Mouse (Mus musculus): ENCODE results near the gene Nkain4. TPM values are rescaled to one million over a fixed set of nuclear protein-coding genes. Genes with fewer than 3 reads are reported as not detected.
A peak's percentile ranks its signal among the peaks of the same experiment; 100 is the strongest.

Gene Nkain4
- polyA plus RNA-seq, 1 experiment, result not detected

GRCm38 (mm10) chr2:180986449-180986848 is 31.9 kb upstream of the Nkain4 start, which contains the start of gene Col20a1:
Gene Col20a1 (plus strand): TSS chr2:180986535.
- TF ChIP-seq POLR2A (IDR thresholded peaks at IDR 0.05; ENCODE audit: borderline replicate concordance, low read depth, low read length), result no peak

GRCm38 (mm10) chr2:180985635-180986034 is 31.1 kb upstream of the Nkain4 start:
- Histone ChIP-seq H3K4me1 (ENCODE audit: control insufficient read depth, insufficient read depth, low read length) (no peaks in the 10 kb centered on the region), H3K27ac (ENCODE audit: insufficient read depth, low read depth, low read length) (no peak overlapping the region), H3K4me3 (ENCODE audit: insufficient read depth, low read length) (no peak overlapping the region)
- TF ChIP-seq CTCF (IDR thresholded peaks at IDR 0.05; ENCODE audit: low read depth, low read length), result no peak
- no peak for TF ChIP-seq POLR2A (IDR thresholded peaks at IDR 0.05; ENCODE audit: borderline replicate concordance, low read depth, low read length)

More at GRCm38 (mm10) chr2:180986449-180986848, 31.9 kb upstream of the Nkain4 start, which contains the start of gene Col20a1:
- Histone ChIP-seq H3K4me3 (ENCODE audit: insufficient read depth, low read length) (no peak within 1 kb of the TSS), H3K27ac (ENCODE audit: insufficient read depth, low read depth, low read length) (no peak within 1 kb of the TSS), H3K4me1 (ENCODE audit: control insufficient read depth, insufficient read depth, low read length) (no peaks in the 10 kb centered on the region)

- peaks cover 13% of the 10 kb centered on the region for H3K4me1 ChIP-seq (ENCODE audit: control insufficient read depth, insufficient read depth, low read length)
- TF ChIP-seq CTCF (IDR thresholded peaks at IDR 0.05; ENCODE audit: low read depth, low read length) (no peak), POLR2A (IDR thresholded peaks at IDR 0.05; ENCODE audit: borderline replicate concordance, low read depth, low read length) (no peak)
- no peak overlapping the region for H3K4me3 ChIP-seq (ENCODE audit: insufficient read depth, low read length)
- H3K27ac ChIP-seq (ENCODE audit: insufficient read depth, low read depth, low read length), result no peak overlapping the region
These were observed 26.6 kb upstream of the Nkain4 start for GRCm38 (mm10) chr2:180981133-180981532.

- peak within 1 kb of the TSS; percentile 83 for H3K27ac ChIP-seq (ENCODE audit: insufficient read depth, low read depth, low read length)
- H3K4me1 ChIP-seq (ENCODE audit: control insufficient read depth, insufficient read depth, low read length), result peaks cover 32% of the 10 kb centered on the region
- TF ChIP-seq POLR2A (IDR thresholded peaks at IDR 0.05; ENCODE audit: borderline replicate concordance, low read depth, low read length), result peak; percentile 58; the same call in 1 of the 2 replicates
- no peak for TF ChIP-seq CTCF (IDR thresholded peaks at IDR 0.05; ENCODE audit: low read depth, low read length)
- peak within 1 kb of the TSS; percentile 98 for H3K4me3 ChIP-seq (ENCODE audit: insufficient read depth, low read length)
These were observed 12.7 kb upstream of the Nkain4 start, which contains the start of gene Arfgap1 for GRCm38 (mm10) chr2:180967010-180967763. Gene Arfgap1 (plus strand): TSS chr2:180967225.

DNA sequence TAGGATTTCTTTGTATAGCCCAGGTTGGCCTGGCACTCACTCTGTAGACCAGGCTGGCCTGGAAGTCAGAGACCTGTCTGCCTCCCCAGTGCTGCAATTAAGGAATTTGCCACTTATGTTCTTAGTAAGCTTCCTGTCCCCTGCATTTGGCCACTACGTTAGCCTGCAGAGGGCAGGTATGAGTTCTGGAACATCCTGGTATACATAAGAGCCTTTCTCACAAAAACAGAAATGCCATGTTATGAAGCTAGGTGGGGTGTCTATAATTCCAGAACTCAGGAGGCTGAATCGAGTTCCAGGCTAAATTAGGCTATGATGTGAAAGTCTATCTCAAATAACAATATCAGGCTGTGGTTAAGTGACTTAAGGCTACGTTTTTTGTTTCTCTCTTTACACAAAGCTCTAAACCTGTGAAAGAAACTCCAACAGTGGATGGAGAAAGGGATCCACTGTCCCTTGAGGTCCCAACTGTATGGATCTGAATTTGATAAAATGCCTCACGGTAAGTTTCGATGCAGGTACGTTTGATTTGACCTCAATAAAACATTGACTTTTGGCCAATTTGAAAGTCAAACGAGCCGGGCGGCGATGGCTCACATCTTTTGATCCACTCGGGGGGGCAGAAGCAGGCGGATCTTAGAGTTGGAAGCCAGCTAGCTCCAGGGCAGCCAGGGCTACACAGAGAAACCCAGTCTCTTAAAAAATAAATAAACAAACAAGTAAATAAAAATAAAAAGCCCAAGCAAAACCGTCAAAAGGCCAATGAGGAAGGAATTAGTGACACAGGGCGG is 11.8 kb upstream of the Nkain4 start:
- Histone ChIP-seq H3K4me1 (ENCODE audit: control insufficient read depth, insufficient read depth, low read length) (peaks cover 27% of the 10 kb centered on the region), H3K27ac (ENCODE audit: insufficient read depth, low read depth, low read length) (peak overlapping the region; percentile 83), H3K4me3 (ENCODE audit: insufficient read depth, low read length) (peak overlapping the region; percentile 98)
- TF ChIP-seq CTCF (IDR thresholded peaks at IDR 0.05; ENCODE audit: low read depth, low read length) (no peak), POLR2A (IDR thresholded peaks at IDR 0.05; ENCODE audit: borderline replicate concordance, low read depth, low read length) (no peak)

DNA sequence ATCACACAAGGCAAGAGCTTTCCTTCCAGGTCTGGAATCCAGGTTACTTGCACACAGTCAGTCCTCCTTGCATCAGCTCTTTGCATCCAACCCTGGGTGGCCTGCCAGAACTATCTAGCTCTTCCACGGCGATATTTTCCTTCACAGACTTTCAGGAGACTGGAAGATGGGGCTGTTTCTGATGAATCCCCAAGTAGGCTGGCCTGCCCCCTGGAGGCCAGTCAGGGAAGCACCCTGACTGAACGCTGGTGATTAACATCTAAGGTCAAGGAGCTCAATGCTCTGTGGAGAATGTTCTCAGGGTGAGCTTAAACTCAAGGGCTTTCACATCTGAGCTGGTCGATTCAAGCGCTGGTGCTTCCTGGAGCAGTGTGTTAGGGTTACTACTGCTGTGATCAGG is 9.5 kb upstream of the Nkain4 start:
- H3K27ac ChIP-seq (ENCODE audit: insufficient read depth, low read depth, low read length), result no peak overlapping the region
- no peak overlapping the region for H3K4me3 ChIP-seq (ENCODE audit: insufficient read depth, low read length)
- TF ChIP-seq POLR2A (IDR thresholded peaks at IDR 0.05; ENCODE audit: borderline replicate concordance, low read depth, low read length) (no peak), CTCF (IDR thresholded peaks at IDR 0.05; ENCODE audit: low read depth, low read length) (peak; percentile 81)
- H3K4me1 ChIP-seq (ENCODE audit: control insufficient read depth, insufficient read depth, low read length), result peaks cover 8% of the 10 kb centered on the region

- no peak for TF ChIP-seq POLR2A (IDR thresholded peaks at IDR 0.05; ENCODE audit: borderline replicate concordance, low read depth, low read length)
- TF ChIP-seq CTCF (IDR thresholded peaks at IDR 0.05; ENCODE audit: low read depth, low read length), result no peak
- Histone ChIP-seq H3K27ac (ENCODE audit: insufficient read depth, low read depth, low read length) (no peak overlapping the region), H3K4me3 (ENCODE audit: insufficient read depth, low read length) (no peak overlapping the region), H3K4me1 (ENCODE audit: control insufficient read depth, insufficient read depth, low read length) (peaks cover 3% of the 10 kb centered on the region)
These were observed 8.3 kb upstream of the Nkain4 start for GRCm38 (mm10) chr2:180962616-180963308.

- peaks cover 8% of the 10 kb centered on the region for H3K4me1 ChIP-seq (ENCODE audit: control insufficient read depth, insufficient read depth, low read length)
- no peak overlapping the region for H3K27ac ChIP-seq (ENCODE audit: insufficient read depth, low read depth, low read length)
- no peak overlapping the region for H3K4me3 ChIP-seq (ENCODE audit: insufficient read depth, low read length)
- no peak for TF ChIP-seq POLR2A (IDR thresholded peaks at IDR 0.05; ENCODE audit: borderline replicate concordance, low read depth, low read length)
- no peak for TF ChIP-seq CTCF (IDR thresholded peaks at IDR 0.05; ENCODE audit: low read depth, low read length)
These were observed 5.7 kb upstream of the Nkain4 start for GRCm38 (mm10) chr2:180960187-180960586.

DNA sequence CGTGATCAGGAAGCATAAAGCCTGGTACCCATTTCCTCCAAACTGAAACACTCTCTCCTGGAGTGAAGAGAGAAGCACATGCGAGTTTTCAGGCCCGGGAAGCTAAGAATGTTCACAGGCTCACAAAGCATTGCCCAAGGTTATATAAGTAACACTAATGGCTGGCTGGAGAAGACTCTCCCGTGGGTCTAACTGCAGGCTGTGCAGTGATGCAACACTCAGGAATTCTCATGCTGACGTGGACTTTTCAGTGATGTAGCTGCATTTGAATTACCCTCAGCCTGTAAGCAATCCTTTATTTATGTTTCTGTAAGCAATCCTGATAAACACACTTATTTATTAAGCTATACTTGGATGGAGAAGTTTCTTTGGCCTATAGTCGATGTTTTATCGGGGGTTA is 5.1 kb upstream of the Nkain4 start:
- TF ChIP-seq POLR2A (IDR thresholded peaks at IDR 0.05; ENCODE audit: borderline replicate concordance, low read depth, low read length) (no peak), CTCF (IDR thresholded peaks at IDR 0.05; ENCODE audit: low read depth, low read length) (no peak)
- H3K4me1 ChIP-seq (ENCODE audit: control insufficient read depth, insufficient read depth, low read length), result peaks cover 8% of the 10 kb centered on the region
- H3K4me3 ChIP-seq (ENCODE audit: insufficient read depth, low read length), result no peak overlapping the region
- no peak overlapping the region for H3K27ac ChIP-seq (ENCODE audit: insufficient read depth, low read depth, low read length)

Data from bone marrow macrophage, adult 2 months (primary cell).